In the genomic region with DNA sequence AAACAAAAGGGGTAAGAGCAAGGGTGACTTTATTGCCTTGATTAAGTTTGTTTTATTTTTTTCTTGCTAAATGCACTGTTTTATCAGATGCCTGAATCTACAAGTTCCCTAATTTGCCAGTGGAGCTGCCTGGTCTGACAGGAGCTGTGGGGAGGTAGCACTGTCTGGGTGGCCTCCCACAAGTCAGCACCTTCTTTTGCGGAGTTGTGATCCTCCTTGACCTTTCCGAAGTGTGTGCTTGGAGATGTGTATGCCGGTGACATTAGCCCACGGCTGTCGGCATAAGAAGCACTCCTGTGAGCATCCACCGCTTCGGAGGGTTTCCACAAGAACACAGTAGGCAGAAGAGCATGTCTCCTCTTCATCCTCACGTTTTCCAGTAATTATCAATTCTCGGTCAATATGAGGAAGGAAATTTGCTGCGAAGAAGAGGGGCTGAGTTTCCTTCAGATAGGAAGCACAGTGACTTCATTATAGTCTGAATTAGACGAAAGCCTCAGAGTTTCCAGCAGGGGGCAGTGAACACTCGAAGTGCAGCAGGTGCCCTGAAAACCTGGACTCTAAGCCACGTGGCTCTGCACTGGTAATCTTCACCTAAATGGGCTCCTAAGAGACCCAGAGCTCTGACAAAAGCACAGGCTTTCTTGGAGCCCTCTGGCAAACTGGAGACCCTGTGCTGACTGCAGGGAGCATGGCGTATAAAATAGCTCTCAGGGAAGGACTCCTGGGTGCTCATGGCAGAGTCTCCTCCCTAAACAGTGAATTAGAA, we compare ENCODE assay signal across 9 mouse cellular contexts.
DNase-seq lines count a peak whose midpoint lies in the region; ATAC-seq and TF ChIP-seq lines count a peak whose summit lies in the region.
"Had no signal": no experiment of that assay in that cellular context is flagged by ENCODE, and none has a peak within 500 bp of the region (broad histone marks: within the 10 kb centered on the region; RNA-seq: fewer than 3 reads in every experiment).

No protein-coding gene starts in this region.

- H3K9me3 ChIP-seq in CH12.LX (replicated peaks; ENCODE audit: low read length) = no peaks in the 10 kb centered on the region
- no peaks in the 10 kb centered on the region for H3K9me3 ChIP-seq in kidney, embryonic 14.5 days (ENCODE audit: control insufficient read depth, low read length)
- H3K9me3 ChIP-seq in lung, embryonic 14.5 days (ENCODE audit: low read depth, low read length) = no peaks in the 10 kb centered on the region
- H3K9me3 ChIP-seq: embryonic facial prominence, embryonic 15.5 days had no signal

- H3K79me2 ChIP-seq in CH12.LX (replicated peaks; ENCODE audit: control insufficient read depth, extremely low read depth, insufficient read depth, poor library complexity, severe bottlenecking) = no peaks in the 10 kb centered on the region

- TF ChIP-seq EP300 in CH12.LX (IDR thresholded peaks at IDR 0.05; ENCODE audit: low read length) = no peak

- ATAC-seq in kidney, embryonic 14.5 days (ENCODE audit: low FRiP score, low TSS enrichment) = peak; percentile 43; the same call in 1 of the 2 replicates
- no peak for ATAC-seq in lung, embryonic 14.5 days (ENCODE audit: insufficient read depth)

- in situ Hi-C loops in CH12.LX (cut with MboI; ENCODE audit: low pct_ligation_motif_present, low pct_unique_long_range_greater_than_20kb, low sequenced_read_pairs) = loop anchor here (5.0 kb wide), 1 partner anchor 202 kb away; no protein-coding TSS in a partner anchor

- H3K4me3 ChIP-seq in CH12.LX (replicated peaks in 1 of 3; ENCODE audit: low read depth in 2 of 3, low read length in 2 of 3, poor library complexity in 1 of 3) = no peak overlapping the region
- no peak overlapping the region for H3K4me3 ChIP-seq in kidney, embryonic 14.5 days (ENCODE audit: low read length)
- H3K4me3 ChIP-seq in lung, embryonic 14.5 days (ENCODE audit: low read depth, low read length) = no peak overlapping the region
- H3K4me3 ChIP-seq in thymus, adult 2 months (ENCODE audit: control insufficient read depth, insufficient read depth, low read length) = no peak overlapping the region
- H3K4me3 ChIP-seq: embryonic facial prominence, embryonic 15.5 days had no signal

- peaks cover 0 to 4% of the 10 kb centered on the region in 2 experiments; a peak in 2 of 4 replicates for H3K4me1 ChIP-seq in CH12.LX (ENCODE audit: control insufficient read depth in 1 of 2, insufficient read depth in 2 of 2)
- H3K4me1 ChIP-seq in kidney, embryonic 14.5 days (ENCODE audit: control insufficient read depth, insufficient read depth, low read length) = no peaks in the 10 kb centered on the region
- H3K4me1 ChIP-seq in lung, embryonic 14.5 days (ENCODE audit: insufficient read depth) = no peaks in the 10 kb centered on the region
- no peaks in the 10 kb centered on the region for H3K4me1 ChIP-seq in thymus, adult 2 months (replicated peaks; ENCODE audit: control insufficient read depth, insufficient read depth, low read length)
- H3K4me1 ChIP-seq: embryonic facial prominence, embryonic 15.5 days had no signal

- no peak for TF ChIP-seq POLR2A in CH12.LX (IDR thresholded peaks at IDR 0.05; ENCODE audit: low read depth, low read length)
- TF ChIP-seq POLR2A in thymus, adult 2 months (IDR thresholded peaks at IDR 0.05; ENCODE audit: control insufficient read depth, extremely low read depth, insufficient read depth, low read length, poor library complexity) = no peak

- DNase-seq in CH12.LX (ENCODE audit: extremely low read depth) (peak; percentile 70), adipocyte (ENCODE audit: low spot score) (peak; percentile 4)
- peak; percentile 81 for DNase-seq in embryo, embryonic 10.5 days (ENCODE audit: low spot score)
- peak; percentile 24 to 42 for DNase-seq in gastrocnemius, postnatal 4 days (ENCODE audit: low spot score in 2 of 2)
- DNase-seq in lung, embryonic 14.5 days = peak; percentile 81
- DNase-seq in retina, postnatal 7 days (ENCODE audit: low read depth, low spot score) = peak; percentile 48
- DNase-seq in thymus, adult 2 months = no peak

- TF ChIP-seq CTCF in CH12.LX (conservative IDR thresholded peaks at IDR 0.05 in 1 of 2, IDR thresholded peaks at IDR 0.05 in 1 of 2; ENCODE audit: low read depth in 2 of 2, low read length in 2 of 2) = peak; percentile 39 to 83
- peak; percentile 78 for TF ChIP-seq CTCF in lung, embryonic 14.5 days (IDR thresholded peaks at IDR 0.05; ENCODE audit: low read depth)
- TF ChIP-seq CTCF in thymus, adult 2 months (IDR thresholded peaks at IDR 0.05; ENCODE audit: borderline replicate concordance, control insufficient read depth, extremely low read depth, insufficient read depth, low read length, poor library complexity) = no peak

- WGBS in kidney, embryonic 14.5 days = 51% methylated on average over 14 of the region's 14 CpGs
- 33% methylated on average over 14 of the region's 14 CpGs for WGBS in lung, embryonic 14.5 days
- 50% methylated on average over 14 of the region's 14 CpGs for WGBS in thymus, adult 2 months

- H3K27me3 ChIP-seq in CH12.LX (replicated peaks) = no peaks in the 10 kb centered on the region
- no peaks in the 10 kb centered on the region for H3K27me3 ChIP-seq in kidney, embryonic 14.5 days (ENCODE audit: control insufficient read depth, insufficient read depth, low read length)
- H3K27me3 ChIP-seq in lung, embryonic 14.5 days (ENCODE audit: insufficient read depth, low read length) = no peaks in the 10 kb centered on the region
- H3K27me3 ChIP-seq in thymus, adult 2 months (ENCODE audit: control insufficient read depth, insufficient read depth, low read length) = no peaks in the 10 kb centered on the region
- H3K27me3 ChIP-seq: embryonic facial prominence, embryonic 15.5 days had no signal

- no peaks in the 10 kb centered on the region for H3K36me3 ChIP-seq in CH12.LX (replicated peaks in 1 of 2; ENCODE audit: control insufficient read depth in 1 of 2, insufficient read depth in 1 of 2, low read length in 1 of 2)
- H3K36me3 ChIP-seq in kidney, embryonic 14.5 days (ENCODE audit: control insufficient read depth, insufficient read depth, low read length) = no peaks in the 10 kb centered on the region
- no peaks in the 10 kb centered on the region for H3K36me3 ChIP-seq in lung, embryonic 14.5 days (ENCODE audit: insufficient read depth)
- H3K36me3 ChIP-seq in thymus, adult 2 months (ENCODE audit: control insufficient read depth, insufficient read depth, low read length) = no peaks in the 10 kb centered on the region
- H3K36me3 ChIP-seq: embryonic facial prominence, embryonic 15.5 days had no signal

- no peak overlapping the region for H3K9ac ChIP-seq in CH12.LX (ENCODE audit: insufficient read depth, low read depth)
- no peak overlapping the region for H3K9ac ChIP-seq in kidney, embryonic 14.5 days (ENCODE audit: low read depth, low read length)
- no peak overlapping the region for H3K9ac ChIP-seq in lung, embryonic 14.5 days
- H3K9ac ChIP-seq: embryonic facial prominence, embryonic 15.5 days had no signal

- TF ChIP-seq RAD21 in CH12.LX (IDR thresholded peaks at IDR 0.05; ENCODE audit: low read depth, low read length) = peak; percentile 84

- dilution Hi-C loops in CH12.LX (cut with MboI; ENCODE audit: extremely low pct_ligation_motif_present, extremely low pct_unique_long_range_greater_than_20kb, low sequenced_read_pairs) = no loop called here

- no peak overlapping the region for H3K27ac ChIP-seq in CH12.LX (ENCODE audit: insufficient read depth, low read depth)
- no peak overlapping the region for H3K27ac ChIP-seq in kidney, embryonic 14.5 days (ENCODE audit: low read depth, low read length)
- no peak overlapping the region for H3K27ac ChIP-seq in lung, embryonic 14.5 days (ENCODE audit: low read depth)
- H3K27ac ChIP-seq in thymus, adult 2 months (ENCODE audit: control insufficient read depth, insufficient read depth, low read length) = no peak overlapping the region
- H3K27ac ChIP-seq: embryonic facial prominence, embryonic 15.5 days had no signal

- no peak overlapping the region for H3K4me2 ChIP-seq in CH12.LX (ENCODE audit: insufficient read depth, low read depth, poor library complexity, severe bottlenecking)
- H3K4me2 ChIP-seq in kidney, embryonic 14.5 days (replicated peaks; ENCODE audit: low read depth, low read length) = no peak overlapping the region
- H3K4me2 ChIP-seq in lung, embryonic 14.5 days = no peak overlapping the region
- H3K4me2 ChIP-seq: embryonic facial prominence, embryonic 15.5 days had no signal

TF ChIP-seq in CH12.LX, 34 proteins besides CTCF, POLR2A, EP300 and RAD21:
- TF ChIP-seq SMC3 (IDR thresholded peaks at IDR 0.05; ENCODE audit: low read depth, low read length) (peak; percentile 73), ELF1 (IDR thresholded peaks at IDR 0.05; ENCODE audit: low read depth, low read length) (no peak), MAX (IDR thresholded peaks at IDR 0.05; ENCODE audit: low read length) (peak; percentile 93), TCF12 (IDR thresholded peaks at IDR 0.05; ENCODE audit: low read depth, low read length) (no peak), MYC (IDR thresholded peaks at IDR 0.05; ENCODE audit: low read depth, low read length) (peak; percentile 95), USF1 (IDR thresholded peaks at IDR 0.05; ENCODE audit: low read depth, low read length) (peak; percentile 8; the same call in 1 of the 2 replicates), CHD1 (IDR thresholded peaks at IDR 0.05; ENCODE audit: low read depth, low read length) (no peak), ZC3H11A (IDR thresholded peaks at IDR 0.05; ENCODE audit: low read depth, low read length) (no peak), MXI1 (IDR thresholded peaks at IDR 0.05; ENCODE audit: low read depth, low read length) (peak; percentile 52; the same call in 1 of the 2 replicates), JUN (IDR thresholded peaks at IDR 0.05; ENCODE audit: insufficient read depth, low read depth, low read length) (no peak)
